Mouse (Mus musculus) intestine, embryonic 15.5 days (tissue): ENCODE measurements around the gene Adam21. TPM values are rescaled to one million over a fixed set of nuclear protein-coding genes. Genes with fewer than 3 reads are reported as not detected.
"Not testable (repeated sequence)": the region's sequence is repeated elsewhere in the genome, so short reads cannot be mapped to it uniquely, and the experiment has no call there.

Experiments
- ATAC-seq: fragments of 200-750 bp; cut with Nextera tagmentation; 2 replicates; pipeline ENCODE4 v1.8.0; 2017; ENCODE audit warnings: moderate TSS enrichment, moderate library complexity
- H3K27ac ChIP-seq: fragments of 300-500 bp; sonication (generic); 2 replicates; pipeline ENCODE4 v1.5.1; 2015; ENCODE audit warnings: mild to moderate bottlenecking, inconsistent platforms
- H3K27me3 ChIP-seq: fragments of 300-500 bp; sonication (generic); replicated peaks from 2 replicates; pipeline ENCODE4 v1.6.1; 2015; ENCODE audit warnings: inconsistent platforms
- H3K36me3 ChIP-seq: fragments of 300-500 bp; sonication (generic); 2 replicates; pipeline ENCODE4 v1.6.1; 2015; ENCODE audit warnings: inconsistent platforms
- H3K4me1 ChIP-seq: fragments of 300-500 bp; sonication (generic); replicated peaks from 2 replicates; pipeline ENCODE4 v1.6.1; 2015; ENCODE audit warnings: inconsistent platforms
- H3K4me2 ChIP-seq: fragments of 300-500 bp; sonication (generic); replicated peaks from 2 replicates; pipeline ENCODE4 v1.6.1; 2015; ENCODE audit warnings: mild to moderate bottlenecking, inconsistent platforms
- H3K4me3 ChIP-seq: fragments of 300-500 bp; sonication (generic); replicated peaks from 2 replicates; pipeline ENCODE4 v1.5.1; 2015; ENCODE audit warnings: inconsistent platforms
- H3K9ac ChIP-seq: fragments of 300-500 bp; sonication (generic); 2 replicates; pipeline ENCODE4 v1.6.1; 2015; ENCODE audit warnings: inconsistent platforms
- H3K9me3 ChIP-seq: fragments of 300-500 bp; sonication (generic); 2 replicates; pipeline ENCODE4 v1.6.1; 2016; ENCODE audit warnings: inconsistent platforms
- WGBS: fragments of 180-500 bp; shearing (Covaris S2); methylation state at CpG from one replicate; pipeline ENCODE4 v1.1.7; 2015; 5-methylcytosine and 5-hydroxymethylcytosine counted together
- polyA plus RNA-seq: library from polyadenylated mRNA; unstranded; fragments of >200 nt; fragmentation: Nextera tagmentation; extraction: Ambion mirVana; gene quantifications from 2 replicates; pipeline ENCODE4 v1.2.1, GENCODE M21; 2015

Adam21 gene
- polyA plus RNA-seq, 1 experiment from 2014 or later, result 0.06 TPM

GRCm38 (mm10) chr12:81533029-81533419 is 35.2 kb downstream of the Adam21 start:
- H3K27me3 ChIP-seq, result no peaks in the 10 kb centered on the region
- no peaks in the 10 kb centered on the region for H3K36me3 ChIP-seq
- H3K27ac ChIP-seq, result 0 out of 2 replicates have a peak overlapping the region, but pooled peaks have one; percentile 76
- no peaks in the 10 kb centered on the region for H3K9me3 ChIP-seq
- 40% methylated on average over 4 of the region's 4 CpGs for WGBS
- peak; percentile 39 for ATAC-seq
- H3K4me2 ChIP-seq, result peak overlapping the region; percentile 58
- peaks cover 3% of the 10 kb centered on the region; the same call in 1 of the 2 replicates for H3K4me1 ChIP-seq
- 0 out of 2 replicates have a peak overlapping the region, but pooled peaks have one; percentile 80 for H3K9ac ChIP-seq
- H3K4me3 ChIP-seq, result peak overlapping the region; percentile 82

DNA sequence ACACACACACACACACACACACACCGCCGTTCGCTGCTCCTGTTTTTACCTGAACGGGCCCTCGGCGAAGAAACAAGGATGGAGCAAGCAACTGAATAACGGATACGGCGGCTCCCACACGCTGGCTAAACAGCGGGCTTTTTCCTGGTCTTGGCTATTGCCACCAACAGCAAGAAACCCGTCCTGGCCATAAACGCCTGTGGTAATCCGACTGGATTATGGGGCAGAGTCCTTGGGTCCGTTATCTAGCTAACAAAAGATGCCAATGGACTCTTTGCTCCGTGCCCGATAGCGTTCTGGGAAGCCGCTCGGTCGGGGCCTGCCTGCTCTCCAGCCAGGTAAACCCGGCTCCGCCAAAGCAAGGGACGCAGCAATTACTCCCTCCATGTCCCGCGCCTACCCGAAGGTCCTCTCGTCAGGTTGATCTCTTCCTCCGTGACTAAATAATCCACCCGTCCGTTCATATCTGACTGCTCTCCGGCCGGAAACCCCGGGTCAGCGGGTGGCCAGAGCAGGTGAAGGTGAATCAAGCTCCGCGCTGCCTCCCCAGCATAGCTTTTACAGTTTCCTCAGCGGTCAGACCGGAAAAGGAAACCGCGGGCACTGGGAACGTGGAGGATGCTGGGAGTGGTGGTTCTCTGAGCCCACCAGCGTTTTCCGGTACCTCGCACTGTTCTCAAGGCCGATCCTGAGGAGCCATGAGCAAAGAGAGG is 35.8 kb downstream of the Adam21 start, which contains the start of the genes Gm20498 and Synj2bp:
Gm20498 (minus strand) TSS at position 590 of the 713 bp plus-strand sequence.
Synj2bp (minus strand) TSS at position 596 of the 713 bp plus-strand sequence.
- Histone ChIP-seq H3K27ac (peak within 1 kb of the TSS; percentile 76), H3K36me3 (no peaks in the 10 kb centered on the region), H3K27me3 (no peaks in the 10 kb centered on the region), H3K4me3 (peak within 1 kb of the TSS; percentile 82), H3K4me1 (peaks cover 3% of the 10 kb centered on the region; the same call in 1 of the 2 replicates), H3K9ac (peak within 1 kb of the TSS; percentile 80), H3K9me3 (no peaks in the 10 kb centered on the region), H3K4me2 (peak within 1 kb of the TSS; percentile 58)
- peak; percentile 96 for ATAC-seq
- under 1% methylated on average over 46 of the region's 46 CpGs for WGBS

- H3K9ac ChIP-seq, H3K4me1 ChIP-seq, H3K9me3 ChIP-seq, H3K4me2 ChIP-seq, H3K36me3 ChIP-seq, H3K4me3 ChIP-seq, H3K27me3 ChIP-seq, ATAC-seq, H3K27ac ChIP-seq: not testable (repeated sequence)
- WGBS, result 75% methylated on average over 8 of the region's 8 CpGs
Measured at GRCm38 (mm10) chr12:81530587-81530986, 37.7 kb downstream of the Adam21 start.

Other genes with a start within 250 kb of the Adam21 start
- 0.40 and 0.72 TPM in 2 replicates for gene Slc8a3, start 235.3 kb downstream of the Adam21 start, polyA plus RNA-seq
- gene Gm4787, start 189.0 kb downstream of the Adam21 start, polyA plus RNA-seq, result 0.24 and 0.39 TPM in 2 replicates
- gene Adam4, start 146.5 kb downstream of the Adam21 start, polyA plus RNA-seq, result 0.45 and 0.49 TPM in 2 replicates
- 159 and 174 TPM in 2 replicates for gene Cox16, start 83.3 kb downstream of the Adam21 start, polyA plus RNA-seq
- 23.9 and 26.0 TPM in 2 replicates for gene Gm20498, start 35.6 kb downstream of the Adam21 start, polyA plus RNA-seq
- 43.2 and 43.5 TPM in 2 replicates for gene Synj2bp, start 35.6 kb downstream of the Adam21 start, polyA plus RNA-seq
- 67.4 and 67.7 TPM in 2 replicates for gene Med6, start 26.5 kb upstream of the Adam21 start, polyA plus RNA-seq
- gene Ttc9, start 62.8 kb upstream of the Adam21 start, polyA plus RNA-seq, result 1.3 and 2.2 TPM in 2 replicates
- 2.4 TPM in 2 replicates for gene Map3k9, start 212.7 kb upstream of the Adam21 start, polyA plus RNA-seq